ENCODE assay signal across 26 mouse cellular contexts in genomic region chr2:119992349-119992748, GRCm38 (mm10). TPM values are rescaled to one million over a fixed set of nuclear protein-coding genes. Genes with fewer than 3 reads are reported as not detected.
DNase-seq lines count a peak whose midpoint lies in the region; ATAC-seq and TF ChIP-seq lines count a peak whose summit lies in the region.
"Had no signal": no experiment of that assay in that cellular context is flagged by ENCODE, and none has a peak within 500 bp of the region (broad histone marks: within the 10 kb centered on the region; RNA-seq: fewer than 3 reads in every experiment).

No protein-coding gene starts in this region.

- DNase-seq in gastrocnemius, adult 18-20 months (ENCODE audit: low spot score) = peak; percentile 71
- no peak for DNase-seq in gastrocnemius, postnatal 4 days (ENCODE audit: low spot score in 2 of 2)
- peak; percentile 72 for DNase-seq in midbrain, embryonic 11.5 days (ENCODE audit: low spot score, missing footprints)
- DNase-seq in midbrain, embryonic 14.5 days = no peak
- no peak for DNase-seq in hindbrain, embryonic 14.5 days (ENCODE audit: low spot score)
- DNase-seq in right cerebral cortex, postnatal 14 days = no peak
- DNase-seq: adrenal gland, postnatal 14 days; cerebellum, adult 11-12 months; cerebellum, postnatal 10 days; heart, postnatal 14 days; kidney, adult 9 months; kidney, postnatal 25 days; thymus, postnatal 25 days had no signal

- no peaks in the 10 kb centered on the region for H3K9me3 ChIP-seq in midbrain, embryonic 11.5 days (ENCODE audit: control insufficient read depth, low read length)
- no peaks in the 10 kb centered on the region for H3K9me3 ChIP-seq in midbrain, embryonic 14.5 days (ENCODE audit: control insufficient read depth, low read length)
- no peaks in the 10 kb centered on the region for H3K9me3 ChIP-seq in intestine, embryonic 15.5 days
- no peaks in the 10 kb centered on the region for H3K9me3 ChIP-seq in hindbrain, embryonic 14.5 days (ENCODE audit: control insufficient read depth, low read length)
- H3K9me3 ChIP-seq: forebrain, embryonic 10.5 days; forebrain, embryonic 15.5 days; G1E; hindbrain, embryonic 10.5 days; limb, embryonic 13.5 days; lung, embryonic 15.5 days; midbrain, embryonic 10.5 days; neural tube, embryonic 13.5 days had no signal

- no peak overlapping the region for H3K4me2 ChIP-seq in midbrain, embryonic 11.5 days
- no peak overlapping the region for H3K4me2 ChIP-seq in midbrain, embryonic 14.5 days (ENCODE audit: low read length)
- no peak overlapping the region for H3K4me2 ChIP-seq in intestine, embryonic 15.5 days (replicated peaks)
- no peak overlapping the region for H3K4me2 ChIP-seq in hindbrain, embryonic 14.5 days (replicated peaks)
- H3K4me2 ChIP-seq: forebrain, embryonic 15.5 days; limb, embryonic 13.5 days; lung, embryonic 15.5 days; neural tube, embryonic 13.5 days had no signal

- H3K4me3 ChIP-seq in midbrain, embryonic 11.5 days (ENCODE audit: low read depth, low read length) = no peak overlapping the region
- no peak overlapping the region for H3K4me3 ChIP-seq in midbrain, embryonic 14.5 days (replicated peaks; ENCODE audit: low read depth, low read length)
- no peak overlapping the region for H3K4me3 ChIP-seq in intestine, embryonic 15.5 days (replicated peaks)
- no peak overlapping the region for H3K4me3 ChIP-seq in small intestine, adult 2 months (ENCODE audit: low read depth, low read length)
- no peak overlapping the region for H3K4me3 ChIP-seq in hindbrain, embryonic 14.5 days (replicated peaks; ENCODE audit: low read length)
- H3K4me3 ChIP-seq: forebrain, embryonic 10.5 days; forebrain, embryonic 15.5 days; hindbrain, embryonic 10.5 days; limb, embryonic 13.5 days; lung, embryonic 15.5 days; midbrain, embryonic 10.5 days; neural tube, embryonic 13.5 days had no signal

- no peak for TF ChIP-seq POLR2A in small intestine, adult 2 months (IDR thresholded peaks at IDR 0.05; ENCODE audit: low read depth, low read length)

- no peaks in the 10 kb centered on the region for H3K36me3 ChIP-seq in midbrain, embryonic 11.5 days (ENCODE audit: control insufficient read depth, insufficient read depth, low read length)
- no peaks in the 10 kb centered on the region for H3K36me3 ChIP-seq in midbrain, embryonic 14.5 days (ENCODE audit: control insufficient read depth, insufficient read depth, low read length)
- H3K36me3 ChIP-seq in intestine, embryonic 15.5 days = no peaks in the 10 kb centered on the region
- no peaks in the 10 kb centered on the region for H3K36me3 ChIP-seq in small intestine, adult 2 months (ENCODE audit: control insufficient read depth, insufficient read depth, low read length)
- H3K36me3 ChIP-seq in hindbrain, embryonic 14.5 days (replicated peaks; ENCODE audit: control insufficient read depth, insufficient read depth) = no peaks in the 10 kb centered on the region
- H3K36me3 ChIP-seq: forebrain, embryonic 10.5 days; forebrain, embryonic 15.5 days; lung, embryonic 15.5 days; midbrain, embryonic 10.5 days had no signal

- WGBS in midbrain, embryonic 11.5 days = 89% methylated on average over 2 of the region's 2 CpGs
- 96% methylated on average over 2 of the region's 2 CpGs for WGBS in midbrain, embryonic 14.5 days
- WGBS in intestine, embryonic 15.5 days = 91% methylated on average over 2 of the region's 2 CpGs
- 56% methylated on average over 2 of the region's 2 CpGs for WGBS in small intestine, adult 2 months
- WGBS in hindbrain, embryonic 14.5 days = 90% methylated on average over 2 of the region's 2 CpGs

- no peaks in the 10 kb centered on the region for H3K27me3 ChIP-seq in midbrain, embryonic 11.5 days (ENCODE audit: control insufficient read depth, insufficient read depth, low read length)
- no peaks in the 10 kb centered on the region for H3K27me3 ChIP-seq in midbrain, embryonic 14.5 days (ENCODE audit: control insufficient read depth, insufficient read depth, low read length)
- no peaks in the 10 kb centered on the region for H3K27me3 ChIP-seq in intestine, embryonic 15.5 days (replicated peaks)
- H3K27me3 ChIP-seq in small intestine, adult 2 months (ENCODE audit: control insufficient read depth, insufficient read depth, low read length) = no peaks in the 10 kb centered on the region
- H3K27me3 ChIP-seq in hindbrain, embryonic 14.5 days (ENCODE audit: control insufficient read depth, insufficient read depth, low read length) = no peaks in the 10 kb centered on the region
- H3K27me3 ChIP-seq: forebrain, embryonic 15.5 days; limb, embryonic 13.5 days; lung, embryonic 15.5 days; neural tube, embryonic 13.5 days; Patski had no signal

- no peak overlapping the region for H3K9ac ChIP-seq in midbrain, embryonic 11.5 days (ENCODE audit: low read length)
- no peak overlapping the region for H3K9ac ChIP-seq in midbrain, embryonic 14.5 days (replicated peaks; ENCODE audit: low read length)
- no peak overlapping the region for H3K9ac ChIP-seq in intestine, embryonic 15.5 days
- H3K9ac ChIP-seq in hindbrain, embryonic 14.5 days = no peak overlapping the region
- H3K9ac ChIP-seq: forebrain, embryonic 15.5 days; limb, embryonic 13.5 days; liver, embryonic 14.5 days; lung, embryonic 15.5 days; neural tube, embryonic 13.5 days had no signal

- no peak for ATAC-seq in midbrain, embryonic 11.5 days (ENCODE audit: low FRiP score)
- ATAC-seq in midbrain, embryonic 14.5 days (ENCODE audit: low FRiP score, low TSS enrichment) = no peak
- peak; percentile 78 for ATAC-seq in intestine, embryonic 15.5 days
- no peak for ATAC-seq in hindbrain, embryonic 14.5 days (ENCODE audit: low FRiP score)
- ATAC-seq: forebrain, embryonic 15.5 days; hindbrain, embryonic 16.5 days; Patski had no signal

- H3K4me1 ChIP-seq in midbrain, embryonic 11.5 days (ENCODE audit: control insufficient read depth, insufficient read depth, low read length) = no peaks in the 10 kb centered on the region
- H3K4me1 ChIP-seq in midbrain, embryonic 14.5 days (ENCODE audit: control insufficient read depth, insufficient read depth, low read length) = no peaks in the 10 kb centered on the region
- H3K4me1 ChIP-seq in intestine, embryonic 15.5 days (replicated peaks) = peaks cover 17% of the 10 kb centered on the region; the same call in 1 of the 2 replicates
- peaks cover 38% of the 10 kb centered on the region for H3K4me1 ChIP-seq in small intestine, adult 2 months (ENCODE audit: control insufficient read depth, insufficient read depth, insufficient read length, low read length)
- 0 out of 2 replicates have a peak, but pooled peaks cover 7% of the 10 kb centered on the region for H3K4me1 ChIP-seq in hindbrain, embryonic 14.5 days (replicated peaks; ENCODE audit: control insufficient read depth, insufficient read depth, low read length)
- H3K4me1 ChIP-seq: forebrain, embryonic 15.5 days had no signal

- H3K27ac ChIP-seq in midbrain, embryonic 11.5 days (ENCODE audit: low read depth, low read length) = no peak overlapping the region
- H3K27ac ChIP-seq in midbrain, embryonic 14.5 days (replicated peaks; ENCODE audit: low read depth, low read length) = no peak overlapping the region
- no peak overlapping the region for H3K27ac ChIP-seq in intestine, embryonic 15.5 days
- H3K27ac ChIP-seq in small intestine, adult 2 months (ENCODE audit: insufficient read depth, low read depth, low read length) = peak overlapping the region; percentile 55
- H3K27ac ChIP-seq in hindbrain, embryonic 14.5 days = no peak overlapping the region
- H3K27ac ChIP-seq: forebrain, embryonic 10.5 days; forebrain, embryonic 15.5 days; hindbrain, embryonic 10.5 days; limb, embryonic 13.5 days; liver, embryonic 14.5 days; lung, embryonic 15.5 days; midbrain, embryonic 10.5 days; neural tube, embryonic 13.5 days had no signal

- no peak for TF ChIP-seq CTCF in small intestine, adult 2 months (IDR thresholded peaks at IDR 0.05; ENCODE audit: extremely low read depth, insufficient read length, insufficient replicate concordance, low read depth, low read length)

RNA-seq across cellular contexts. Expression of gene Mapkbp1, which starts 19.9 kb away (rescaled TPM):
- 1 to 10 TPM; 6.0 to 6.2 TPM for total RNA-seq in gastrocnemius, adult 18-20 months (2021)
- total RNA-seq in gastrocnemius, postnatal 4 days (2021) = 10 to 100 TPM; 14.1 to 15.6 TPM
- polyA plus RNA-seq in midbrain, embryonic 11.5 days (2014; fragmentation: Nextera tagmentation; extraction: Ambion mirVana) = 2.9 and 3.4 TPM in 2 replicates
- 7.2 and 8.1 TPM in 2 replicates for polyA plus RNA-seq in midbrain, embryonic 14.5 days (2014; fragmentation: Nextera tagmentation; extraction: Ambion mirVana)
- polyA plus RNA-seq in intestine, embryonic 15.5 days (2015; fragmentation: Nextera tagmentation; extraction: Ambion mirVana) = 2.2 TPM in 2 replicates
- polyA plus RNA-seq in small intestine, adult 2 months (2012; rRNA removed) = 3.6 and 15.9 TPM in 2 replicates
- polyA plus RNA-seq in hindbrain, embryonic 14.5 days (2014; fragmentation: Nextera tagmentation; extraction: Ambion mirVana) = 8.6 and 8.9 TPM in 2 replicates

RNA-seq across cellular contexts. Expression of gene Jmjd7, which starts 34.9 kb away (rescaled TPM):
- 1 to 10 TPM; 2.4 to 3.0 TPM for total RNA-seq in gastrocnemius, adult 18-20 months (2021)
- 1 to 10 TPM; 7.9 to 9.2 TPM for total RNA-seq in gastrocnemius, postnatal 4 days (2021)
- polyA plus RNA-seq in midbrain, embryonic 11.5 days (2014; fragmentation: Nextera tagmentation; extraction: Ambion mirVana) = 18.8 and 19.1 TPM in 2 replicates
- polyA plus RNA-seq in midbrain, embryonic 14.5 days (2014; fragmentation: Nextera tagmentation; extraction: Ambion mirVana) = 16.7 and 18.7 TPM in 2 replicates
- 15.5 and 17.8 TPM in 2 replicates for polyA plus RNA-seq in intestine, embryonic 15.5 days (2015; fragmentation: Nextera tagmentation; extraction: Ambion mirVana)
- polyA plus RNA-seq in small intestine, adult 2 months (2012; rRNA removed) = 1.3 and 6.8 TPM in 2 replicates
- polyA plus RNA-seq in hindbrain, embryonic 14.5 days (2014; fragmentation: Nextera tagmentation; extraction: Ambion mirVana) = 16.6 and 23.3 TPM in 2 replicates

RNA-seq across cellular contexts. Expression of gene Gm28042, which starts 34.9 kb away (rescaled TPM):
- total RNA-seq in gastrocnemius, adult 18-20 months (2021) = under 1 TPM; 0.41 to 0.52 TPM
- 1 to 10 TPM; 1.0 to 1.2 TPM for total RNA-seq in gastrocnemius, postnatal 4 days (2021)
- polyA plus RNA-seq in midbrain, embryonic 11.5 days (2014; fragmentation: Nextera tagmentation; extraction: Ambion mirVana) = 3.6 and 3.9 TPM in 2 replicates
- polyA plus RNA-seq in midbrain, embryonic 14.5 days (2014; fragmentation: Nextera tagmentation; extraction: Ambion mirVana) = 4.0 and 5.2 TPM in 2 replicates
- polyA plus RNA-seq in intestine, embryonic 15.5 days (2015; fragmentation: Nextera tagmentation; extraction: Ambion mirVana) = 2.2 TPM in 2 replicates
- 1.1 and 2.8 TPM in 2 replicates for polyA plus RNA-seq in small intestine, adult 2 months (2012; rRNA removed)
- 4.0 and 4.3 TPM in 2 replicates for polyA plus RNA-seq in hindbrain, embryonic 14.5 days (2014; fragmentation: Nextera tagmentation; extraction: Ambion mirVana)

RNA-seq across cellular contexts. Expression of gene Pla2g4b, which starts 40.9 kb away (rescaled TPM):
- total RNA-seq in gastrocnemius, adult 18-20 months (2021) = 1 to 10 TPM in 1 of 2 experiments, under 1 TPM in 1; 0.45 to 1.2 TPM
- 1 to 10 TPM; 1.8 to 2.9 TPM for total RNA-seq in gastrocnemius, postnatal 4 days (2021)
- polyA plus RNA-seq in midbrain, embryonic 11.5 days (2014; fragmentation: Nextera tagmentation; extraction: Ambion mirVana) = 1.5 and 2.3 TPM in 2 replicates
- polyA plus RNA-seq in midbrain, embryonic 14.5 days (2014; fragmentation: Nextera tagmentation; extraction: Ambion mirVana) = 2.6 and 4.0 TPM in 2 replicates
- polyA plus RNA-seq in intestine, embryonic 15.5 days (2015; fragmentation: Nextera tagmentation; extraction: Ambion mirVana) = 0.75 and 1.4 TPM in 2 replicates
- polyA plus RNA-seq in small intestine, adult 2 months (2012; rRNA removed) = 0.74 and 3.3 TPM in 2 replicates
- 1.9 and 2.7 TPM in 2 replicates for polyA plus RNA-seq in hindbrain, embryonic 14.5 days (2014; fragmentation: Nextera tagmentation; extraction: Ambion mirVana)

Comparison
In these comparisons a context has a peak if more than half of its experiments do, and no peak if none do; other contexts are left out.
1. DNase-seq: peak in gastrocnemius, adult 18-20 months (single experiment) and midbrain, embryonic 11.5 days (single experiment); none in gastrocnemius, postnatal 4 days (0 of 2), midbrain, embryonic 14.5 days (single experiment), hindbrain, embryonic 14.5 days (single experiment) and right cerebral cortex, postnatal 14 days (single experiment).